In the genomic region with DNA sequence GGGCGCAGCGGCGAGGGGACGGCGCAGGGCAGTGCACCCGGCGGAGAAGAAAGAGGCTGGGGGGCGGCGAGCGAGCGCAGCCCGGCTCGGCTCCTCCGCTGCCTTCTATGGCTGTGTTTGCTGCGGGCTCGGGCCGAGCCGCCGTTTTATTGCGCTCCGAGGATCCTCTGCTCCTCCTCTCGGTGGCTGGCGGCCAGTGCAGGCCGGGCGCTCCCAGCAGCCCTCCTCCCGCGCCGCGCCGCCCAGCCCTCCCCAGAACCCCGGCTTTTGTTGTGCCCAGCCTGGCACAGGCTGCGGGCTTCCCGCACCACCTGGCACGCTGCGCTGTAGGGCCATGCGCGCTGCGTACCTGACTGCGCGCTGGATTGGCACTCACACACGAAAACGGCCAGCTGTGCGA, we compare ENCODE assay signal across 8 mouse cellular contexts. TPM values are rescaled to one million over a fixed set of nuclear protein-coding genes. Genes with fewer than 3 reads are reported as not detected.
DNase-seq lines count a peak whose midpoint lies in the region; ATAC-seq and TF ChIP-seq lines count a peak whose summit lies in the region.

No protein-coding gene starts in this region.

- 1% methylated on average over 37 of the region's 43 CpGs for WGBS in heart, embryonic 13.5 days
- WGBS in kidney, postnatal 0 days = under 1% methylated on average over 41 of the region's 43 CpGs
- WGBS in liver, embryonic 11.5 days = under 1% methylated on average over 43 of the region's 43 CpGs

- peak overlapping the region; percentile 97 for H3K9ac ChIP-seq in heart, embryonic 13.5 days
- peak overlapping the region; percentile 95 for H3K9ac ChIP-seq in kidney, postnatal 0 days (ENCODE audit: low read depth, low read length)
- peak overlapping the region; percentile 60 for H3K9ac ChIP-seq in liver, embryonic 11.5 days (ENCODE audit: low read depth, low read length)

- TF ChIP-seq CTCF in bone marrow macrophage, adult 2 months (IDR thresholded peaks at IDR 0.05; ENCODE audit: low read depth, low read length) = no peak
- no peak for TF ChIP-seq CTCF in embryonic fibroblast, embryonic 13.5 days (IDR thresholded peaks at IDR 0.05; ENCODE audit: borderline replicate concordance, insufficient read depth, low read length)
- peak; percentile 68 for TF ChIP-seq CTCF in kidney, postnatal 0 days (IDR thresholded peaks at IDR 0.05; ENCODE audit: low read depth)

- no peak; the same call in 1 of the 2 replicates for TF ChIP-seq POLR2A in bone marrow macrophage, adult 2 months (IDR thresholded peaks at IDR 0.05; ENCODE audit: borderline replicate concordance, low read depth, low read length)
- TF ChIP-seq POLR2A in embryonic fibroblast, embryonic 13.5 days (IDR thresholded peaks at IDR 0.05; ENCODE audit: low read depth, low read length) = peak; percentile 95

- no peaks in the 10 kb centered on the region for H3K27me3 ChIP-seq in heart, embryonic 13.5 days (replicated peaks)
- H3K27me3 ChIP-seq in kidney, postnatal 0 days (ENCODE audit: insufficient read depth, low read length) = no peaks in the 10 kb centered on the region
- H3K27me3 ChIP-seq in liver, embryonic 11.5 days (replicated peaks; ENCODE audit: control insufficient read depth, insufficient read depth, low read length) = peaks cover 31% of the 10 kb centered on the region

- DNase-seq in 3T3-L1 (ENCODE audit: low read depth, low spot score) = peak; percentile 86
- peak; percentile 95 for DNase-seq in kidney, postnatal 0 days (ENCODE audit: low spot score)
- peak; percentile 69 for DNase-seq in liver, embryonic 11.5 days (ENCODE audit: low spot score)
- DNase-seq in naive thymus-derived CD4-positive, alpha-beta T cell, adult 2 months (ENCODE audit: low read depth) = peak; percentile 91
- peak; percentile 74 to 90 for DNase-seq in spleen, postnatal 4 days (ENCODE audit: low spot score in 2 of 2)

- no peaks in the 10 kb centered on the region for H3K9me3 ChIP-seq in heart, embryonic 13.5 days
- no peaks in the 10 kb centered on the region for H3K9me3 ChIP-seq in kidney, postnatal 0 days (replicated peaks; ENCODE audit: low read length)
- H3K9me3 ChIP-seq in liver, embryonic 11.5 days (ENCODE audit: control insufficient read depth, low read length) = no peaks in the 10 kb centered on the region

- ATAC-seq in heart, embryonic 13.5 days (ENCODE audit: extremely low read depth, insufficient number of reproducible peaks, low FRiP score, low TSS enrichment) = peak; percentile 68
- peak; percentile 89 for ATAC-seq in kidney, postnatal 0 days (replicated peaks; ENCODE audit: low FRiP score, low read depth)
- peak; percentile 66 for ATAC-seq in liver, embryonic 11.5 days (replicated peaks; ENCODE audit: low FRiP score)

- H3K4me1 ChIP-seq in bone marrow macrophage, adult 2 months (ENCODE audit: control insufficient read depth, insufficient read depth, low read length) = peaks cover 46% of the 10 kb centered on the region
- H3K4me1 ChIP-seq in embryonic fibroblast, embryonic 13.5 days (ENCODE audit: control insufficient read depth, insufficient read depth, low read length) = peaks cover 17% of the 10 kb centered on the region
- peaks cover 37% of the 10 kb centered on the region for H3K4me1 ChIP-seq in heart, embryonic 13.5 days
- H3K4me1 ChIP-seq in kidney, postnatal 0 days (replicated peaks; ENCODE audit: insufficient read depth, low read length) = peaks cover 9% of the 10 kb centered on the region; the same call in 1 of the 2 replicates
- 0 out of 2 replicates have a peak, but pooled peaks cover 3% of the 10 kb centered on the region for H3K4me1 ChIP-seq in liver, embryonic 11.5 days (replicated peaks; ENCODE audit: control insufficient read depth, insufficient read depth, low read length)

- H3K4me2 ChIP-seq in heart, embryonic 13.5 days = peak overlapping the region; percentile 84
- H3K4me2 ChIP-seq in kidney, postnatal 0 days (ENCODE audit: low read length) = peak overlapping the region; percentile 93
- peak overlapping the region; percentile 67 for H3K4me2 ChIP-seq in liver, embryonic 11.5 days

- H3K36me3 ChIP-seq in heart, embryonic 13.5 days = peaks cover 10% of the 10 kb centered on the region
- H3K36me3 ChIP-seq in kidney, postnatal 0 days (ENCODE audit: insufficient read depth, low read length) = 0 out of 2 replicates have a peak, but pooled peaks cover 4% of the 10 kb centered on the region
- H3K36me3 ChIP-seq in liver, embryonic 11.5 days (ENCODE audit: control insufficient read depth, insufficient read depth, low read length) = no peaks in the 10 kb centered on the region

- H3K27ac ChIP-seq in bone marrow macrophage, adult 2 months (ENCODE audit: insufficient read depth, low read depth, low read length) = peak overlapping the region; percentile 66
- H3K27ac ChIP-seq in embryonic fibroblast, embryonic 13.5 days (ENCODE audit: insufficient read depth, low read length) = peak overlapping the region; percentile 82
- peak overlapping the region; percentile 91 for H3K27ac ChIP-seq in heart, embryonic 13.5 days (replicated peaks)
- peak overlapping the region; percentile 85 for H3K27ac ChIP-seq in kidney, postnatal 0 days
- H3K27ac ChIP-seq in liver, embryonic 11.5 days (ENCODE audit: low read depth, low read length) = no peak overlapping the region; the same call in 1 of the 2 replicates

- peak overlapping the region; percentile 77 for H3K4me3 ChIP-seq in bone marrow macrophage, adult 2 months (ENCODE audit: insufficient read depth, low read length)
- H3K4me3 ChIP-seq in embryonic fibroblast, embryonic 13.5 days (ENCODE audit: insufficient read depth, low read length) = peak overlapping the region; percentile 74
- peak overlapping the region; percentile 88 for H3K4me3 ChIP-seq in heart, embryonic 13.5 days
- H3K4me3 ChIP-seq in kidney, postnatal 0 days (replicated peaks; ENCODE audit: low read depth, low read length) = peak overlapping the region; percentile 85
- peak overlapping the region; percentile 56 for H3K4me3 ChIP-seq in liver, embryonic 11.5 days (ENCODE audit: low read depth, low read length)

RNA-seq across cellular contexts. Expression of a gene that starts 0.3 kb away (rescaled TPM):
- 244 and 247 TPM in 2 replicates for polyA plus RNA-seq in bone marrow macrophage, adult 2 months (2012; ENCODE audit: insufficient read depth, insufficient read length, missing spikeins)
- 967 and 1,083 TPM in 2 replicates for polyA plus RNA-seq in embryonic fibroblast, embryonic 13.5 days (2011; ENCODE audit: insufficient read length, low read depth, missing spikeins)
- polyA plus RNA-seq in heart, embryonic 13.5 days (2015; fragmentation: Nextera tagmentation; extraction: Ambion mirVana) = 61.0 and 63.6 TPM in 2 replicates
- polyA plus RNA-seq in kidney, postnatal 0 days (2015; fragmentation: Nextera tagmentation; extraction: Ambion mirVana) = 81.0 and 88.4 TPM in 2 replicates
- polyA plus RNA-seq in liver, embryonic 11.5 days (2014; fragmentation: Nextera tagmentation; extraction: Ambion mirVana) = 17.8 and 18.1 TPM in 2 replicates

RNA-seq across cellular contexts. Expression of a gene that starts 12.9 kb away (rescaled TPM):
- polyA plus RNA-seq in bone marrow macrophage, adult 2 months (2012; ENCODE audit: insufficient read depth, insufficient read length, missing spikeins) = 1.5 and 2.3 TPM in 2 replicates
- polyA plus RNA-seq in embryonic fibroblast, embryonic 13.5 days (2011; ENCODE audit: insufficient read length, low read depth, missing spikeins) = 5.2 and 6.1 TPM in 2 replicates
- 0.15 and 0.27 TPM in 2 replicates for polyA plus RNA-seq in heart, embryonic 13.5 days (2015; fragmentation: Nextera tagmentation; extraction: Ambion mirVana)
- 0.46 and 0.54 TPM in 2 replicates for polyA plus RNA-seq in kidney, postnatal 0 days (2015; fragmentation: Nextera tagmentation; extraction: Ambion mirVana)
- polyA plus RNA-seq in liver, embryonic 11.5 days (2014; fragmentation: Nextera tagmentation; extraction: Ambion mirVana) = 0.14 TPM in 1 of 2 replicates, not detected in the other

RNA-seq across cellular contexts. Expression of a gene that starts 46.7 kb away (rescaled TPM):
- polyA plus RNA-seq in bone marrow macrophage, adult 2 months (2012; ENCODE audit: insufficient read depth, insufficient read length, missing spikeins) = 786 and 891 TPM in 2 replicates
- 116 and 144 TPM in 2 replicates for polyA plus RNA-seq in embryonic fibroblast, embryonic 13.5 days (2011; ENCODE audit: insufficient read length, low read depth, missing spikeins)
- polyA plus RNA-seq in heart, embryonic 13.5 days (2015; fragmentation: Nextera tagmentation; extraction: Ambion mirVana) = 7.3 and 8.8 TPM in 2 replicates
- polyA plus RNA-seq in kidney, postnatal 0 days (2015; fragmentation: Nextera tagmentation; extraction: Ambion mirVana) = 68.8 and 80.3 TPM in 2 replicates
- 23.3 and 27.8 TPM in 2 replicates for polyA plus RNA-seq in liver, embryonic 11.5 days (2014; fragmentation: Nextera tagmentation; extraction: Ambion mirVana)
